Mouse (Mus musculus): ENCODE results near the gene Clca4b.

DNA sequence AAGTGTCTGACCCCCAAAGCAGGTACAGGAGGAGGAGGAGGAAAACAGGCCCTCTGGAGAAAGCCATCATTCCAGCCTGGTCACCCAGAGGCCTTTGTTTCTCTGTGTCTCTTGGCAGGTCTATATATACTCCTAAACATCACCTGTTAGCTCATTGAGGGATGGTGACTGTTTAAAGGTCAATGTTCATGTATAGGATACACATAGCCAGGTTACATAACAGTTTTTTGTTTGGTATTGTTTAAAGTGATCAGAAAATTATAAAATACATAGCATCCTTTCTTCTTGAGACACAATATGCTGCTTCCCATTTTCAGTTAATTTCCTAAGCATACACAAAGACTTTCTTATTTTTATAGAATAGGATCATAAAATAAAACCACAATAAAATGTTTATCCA, 42.6 kb upstream of the Clca4b start, which contains the start of gene Clca4a:
- TF ChIP-seq CTCF (IDR thresholded peaks at IDR 0.05; ENCODE audit: control insufficient read depth, insufficient read depth, insufficient read length), result no peak
- no peak for TF ChIP-seq MAX (IDR thresholded peaks at IDR 0.05)
- TF ChIP-seq CEBPB (IDR thresholded peaks at IDR 0.05; ENCODE audit: low read depth), result no peak
- no peak for TF ChIP-seq MYOD1 (IDR thresholded peaks at IDR 0.05; ENCODE audit: control insufficient read depth, insufficient read length, low read depth)
- TF ChIP-seq MYOG (IDR thresholded peaks at IDR 0.05; ENCODE audit: control insufficient read depth, extremely low read depth, insufficient read length), result no peak

Measured in C2C12 (cell line).